Mouse (Mus musculus): ENCODE results near the gene Ncbp1. TPM values are rescaled to one million over a fixed set of nuclear protein-coding genes. Genes with fewer than 3 reads are reported as not detected.

The Ncbp1 gene
- 6.0 and 6.9 TPM in 2 replicates for polyA plus RNA-seq (2012; rRNA removed)

GRCm38 (mm10) chr4:46138287-46139222 lies at the start of gene Ncbp1, which contains the start of gene Tstd2:
Ncbp1 (plus strand) TSS chr4:46138613.
Tstd2 (minus strand) TSS chr4:46138694.
- H3K36me3 ChIP-seq (ENCODE audit: control insufficient read depth, insufficient read depth, low read length), result peaks cover 8% of the 10 kb centered on the region
- under 1% methylated on average over 89 of the region's 90 CpGs for WGBS
- peak; percentile 61 for TF ChIP-seq POLR2A (IDR thresholded peaks at IDR 0.05; ENCODE audit: low read depth, low read length)
- no peak for TF ChIP-seq CTCF (IDR thresholded peaks at IDR 0.05; ENCODE audit: extremely low read depth, insufficient read length, insufficient replicate concordance, low read depth, low read length)
- H3K4me3 ChIP-seq (ENCODE audit: low read depth, low read length), result peak within 1 kb of the TSS; percentile 77
- peaks cover 5% of the 10 kb centered on the region; the same call in 1 of the 2 replicates for H3K4me1 ChIP-seq (ENCODE audit: control insufficient read depth, insufficient read depth, insufficient read length, low read length)
- peak within 1 kb of the TSS; percentile 86 for H3K27ac ChIP-seq (ENCODE audit: insufficient read depth, low read depth, low read length)
- no peaks in the 10 kb centered on the region for H3K27me3 ChIP-seq (ENCODE audit: control insufficient read depth, insufficient read depth, low read length)

GRCm38 (mm10) chr4:46089524-46090125 lies 48.8 kb upstream of the Ncbp1 start:
- TF ChIP-seq POLR2A (IDR thresholded peaks at IDR 0.05; ENCODE audit: low read depth, low read length), result no peak
- no peak for TF ChIP-seq CTCF (IDR thresholded peaks at IDR 0.05; ENCODE audit: extremely low read depth, insufficient read length, insufficient replicate concordance, low read depth, low read length)
- 0 out of 2 replicates have a peak, but pooled peaks cover 3% of the 10 kb centered on the region for H3K4me1 ChIP-seq (ENCODE audit: control insufficient read depth, insufficient read depth, insufficient read length, low read length)
- no peak overlapping the region for H3K4me3 ChIP-seq (ENCODE audit: low read depth, low read length)
- H3K36me3 ChIP-seq (ENCODE audit: control insufficient read depth, insufficient read depth, low read length), result no peaks in the 10 kb centered on the region
- H3K27me3 ChIP-seq (ENCODE audit: control insufficient read depth, insufficient read depth, low read length), result no peaks in the 10 kb centered on the region
- WGBS, result 86% methylated on average over 14 of the region's 14 CpGs
- no peak overlapping the region for H3K27ac ChIP-seq (ENCODE audit: insufficient read depth, low read depth, low read length)

GRCm38 (mm10) chr4:46092429-46093076 lies 45.9 kb upstream of the Ncbp1 start:
- no peak for TF ChIP-seq CTCF (IDR thresholded peaks at IDR 0.05; ENCODE audit: extremely low read depth, insufficient read length, insufficient replicate concordance, low read depth, low read length)
- no peak for TF ChIP-seq POLR2A (IDR thresholded peaks at IDR 0.05; ENCODE audit: low read depth, low read length)
- no peak overlapping the region for H3K27ac ChIP-seq (ENCODE audit: insufficient read depth, low read depth, low read length)
- H3K27me3 ChIP-seq (ENCODE audit: control insufficient read depth, insufficient read depth, low read length), result no peaks in the 10 kb centered on the region
- H3K4me3 ChIP-seq (ENCODE audit: low read depth, low read length), result no peak overlapping the region
- WGBS, result 62% methylated on average over 5 of the region's 5 CpGs
- no peaks in the 10 kb centered on the region for H3K36me3 ChIP-seq (ENCODE audit: control insufficient read depth, insufficient read depth, low read length)
- H3K4me1 ChIP-seq (ENCODE audit: control insufficient read depth, insufficient read depth, insufficient read length, low read length), result 0 out of 2 replicates have a peak, but pooled peaks cover 3% of the 10 kb centered on the region

GRCm38 (mm10) chr4:46094916-46095825 lies 43.2 kb upstream of the Ncbp1 start:
- 62% methylated on average over 15 of the region's 15 CpGs for WGBS
- Histone ChIP-seq H3K27me3 (ENCODE audit: control insufficient read depth, insufficient read depth, low read length) (no peaks in the 10 kb centered on the region), H3K36me3 (ENCODE audit: control insufficient read depth, insufficient read depth, low read length) (no peaks in the 10 kb centered on the region), H3K4me3 (ENCODE audit: low read depth, low read length) (no peak overlapping the region), H3K27ac (ENCODE audit: insufficient read depth, low read depth, low read length) (no peak overlapping the region), H3K4me1 (ENCODE audit: control insufficient read depth, insufficient read depth, insufficient read length, low read length) (no peaks in the 10 kb centered on the region)
- no peak for TF ChIP-seq POLR2A (IDR thresholded peaks at IDR 0.05; ENCODE audit: low read depth, low read length)
- TF ChIP-seq CTCF (IDR thresholded peaks at IDR 0.05; ENCODE audit: extremely low read depth, insufficient read length, insufficient replicate concordance, low read depth, low read length), result no peak

GRCm38 (mm10) chr4:46095826-46096159 lies 42.6 kb upstream of the Ncbp1 start:
- H3K36me3 ChIP-seq (ENCODE audit: control insufficient read depth, insufficient read depth, low read length), result no peaks in the 10 kb centered on the region
- WGBS, result 90% methylated on average over 3 of the region's 3 CpGs
- H3K27me3 ChIP-seq (ENCODE audit: control insufficient read depth, insufficient read depth, low read length), result no peaks in the 10 kb centered on the region

GRCm38 (mm10) chr4:46096546-46096945 lies 41.9 kb upstream of the Ncbp1 start:
- Histone ChIP-seq H3K27ac (ENCODE audit: insufficient read depth, low read depth, low read length) (no peak overlapping the region), H3K36me3 (ENCODE audit: control insufficient read depth, insufficient read depth, low read length) (no peaks in the 10 kb centered on the region), H3K27me3 (ENCODE audit: control insufficient read depth, insufficient read depth, low read length) (no peaks in the 10 kb centered on the region), H3K4me1 (ENCODE audit: control insufficient read depth, insufficient read depth, insufficient read length, low read length) (no peaks in the 10 kb centered on the region), H3K4me3 (ENCODE audit: low read depth, low read length) (no peak overlapping the region)
- TF ChIP-seq CTCF (IDR thresholded peaks at IDR 0.05; ENCODE audit: extremely low read depth, insufficient read length, insufficient replicate concordance, low read depth, low read length), result no peak
- TF ChIP-seq POLR2A (IDR thresholded peaks at IDR 0.05; ENCODE audit: low read depth, low read length), result no peak
- WGBS, result 73% methylated on average over 7 of the region's 7 CpGs

More at GRCm38 (mm10) chr4:46095826-46096159, 42.6 kb upstream of the Ncbp1 start:
- Histone ChIP-seq H3K4me1 (ENCODE audit: control insufficient read depth, insufficient read depth, insufficient read length, low read length) (no peaks in the 10 kb centered on the region), H3K27ac (ENCODE audit: insufficient read depth, low read depth, low read length) (no peak overlapping the region), H3K4me3 (ENCODE audit: low read depth, low read length) (no peak overlapping the region)
- TF ChIP-seq CTCF (IDR thresholded peaks at IDR 0.05; ENCODE audit: extremely low read depth, insufficient read length, insufficient replicate concordance, low read depth, low read length) (no peak), POLR2A (IDR thresholded peaks at IDR 0.05; ENCODE audit: low read depth, low read length) (no peak)

Data from small intestine, adult 2 months (tissue).